Mouse (Mus musculus) kidney, embryonic 15.5 days (tissue): Measurements from ENCODE around the gene Mpc2. TPM values are rescaled to one million over a fixed set of nuclear protein-coding genes. Genes with fewer than 3 reads are reported as not detected.

ENCODE experiments used
- ATAC-seq: fragments of 200-750 bp; cut with Nextera tagmentation; replicated peaks from 2 replicates; pipeline ENCODE4 v1.8.0; 2017; ENCODE audit warnings: moderate TSS enrichment; ENCODE audit not compliant: low FRiP score
- H3K27ac ChIP-seq: fragments of 300-500 bp; sonication (generic); 2 replicates; pipeline ENCODE4 v1.5.1; 2015; ENCODE audit warnings: mild to moderate bottlenecking, inconsistent platforms
- H3K27me3 ChIP-seq: fragments of 300-500 bp; sonication (generic); 2 replicates; pipeline ENCODE4 v1.6.1; 2015; ENCODE audit warnings: inconsistent platforms
- H3K36me3 ChIP-seq: fragments of 300-500 bp; sonication (generic); 2 replicates; pipeline ENCODE4 v1.6.1; 2015; ENCODE audit warnings: inconsistent platforms
- H3K4me1 ChIP-seq: fragments of 300-500 bp; sonication (generic); 2 replicates; pipeline ENCODE4 v1.6.1; 2015; ENCODE audit warnings: inconsistent platforms
- H3K4me2 ChIP-seq: fragments of 300-500 bp; sonication (generic); 2 replicates; pipeline ENCODE4 v1.6.1; 2015; ENCODE audit warnings: moderate library complexity, mild to moderate bottlenecking, inconsistent platforms
- H3K4me3 ChIP-seq: fragments of 300-500 bp; sonication (generic); replicated peaks from 2 replicates; pipeline ENCODE4 v1.5.1; 2015; ENCODE audit warnings: mild to moderate bottlenecking, inconsistent platforms
- H3K9ac ChIP-seq: fragments of 300-500 bp; sonication (generic); 2 replicates; pipeline ENCODE4 v1.6.1; 2015; ENCODE audit warnings: mild to moderate bottlenecking, inconsistent platforms
- H3K9me3 ChIP-seq: fragments of 300-500 bp; sonication (generic); replicated peaks from 2 replicates; pipeline ENCODE4 v1.6.1; 2016; ENCODE audit warnings: inconsistent platforms
- WGBS: fragments of 180-500 bp; shearing (Covaris S2); methylation state at CpG from one replicate; pipeline ENCODE4 v1.1.7; 2015; ENCODE audit warnings: mixed read lengths; 5-methylcytosine and 5-hydroxymethylcytosine counted together
- polyA plus RNA-seq: library from polyadenylated mRNA; unstranded; fragments of >200 nt; fragmentation: Nextera tagmentation; extraction: Ambion mirVana; gene quantifications from 2 replicates; pipeline ENCODE4 v1.2.1, GENCODE M21; 2015

Gene Mpc2
- polyA plus RNA-seq, 1 experiment from 2014 or later: 258 TPM

DNA sequence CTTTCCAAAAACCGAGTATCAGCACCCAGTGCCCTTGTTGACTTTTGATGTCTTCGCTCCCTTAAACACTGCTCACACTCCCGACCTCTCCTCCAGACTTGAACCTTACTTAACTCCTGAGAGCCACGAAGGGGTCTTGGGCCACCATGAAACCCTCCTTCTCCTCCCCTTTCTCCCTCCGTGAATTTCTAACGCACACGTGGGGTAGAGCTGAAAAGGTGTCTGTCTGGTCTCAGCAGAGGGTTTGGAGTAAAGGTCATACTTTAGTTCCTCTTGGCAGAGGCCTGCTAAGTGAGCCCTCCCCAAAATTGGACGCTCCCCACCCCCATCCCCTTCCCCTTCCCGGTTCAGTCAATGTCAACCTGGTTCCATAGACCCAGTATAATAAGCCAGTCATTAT, 1.2 kb downstream of the Mpc2 start:
- Histone ChIP-seq H3K4me1 (0 out of 2 replicates have a peak, but pooled peaks cover 8% of the 10 kb centered on the region), H3K27me3 (no peaks in the 10 kb centered on the region), H3K9me3 (no peaks in the 10 kb centered on the region), H3K4me2 (peak overlapping the region; percentile 79), H3K9ac (peak overlapping the region; percentile 57), H3K4me3 (peak overlapping the region; percentile 87), H3K27ac (peak overlapping the region; percentile 86), H3K36me3 (no peaks in the 10 kb centered on the region)
- 2% methylated on average over 9 of the region's 9 CpGs for WGBS
- no peak for ATAC-seq

DNA sequence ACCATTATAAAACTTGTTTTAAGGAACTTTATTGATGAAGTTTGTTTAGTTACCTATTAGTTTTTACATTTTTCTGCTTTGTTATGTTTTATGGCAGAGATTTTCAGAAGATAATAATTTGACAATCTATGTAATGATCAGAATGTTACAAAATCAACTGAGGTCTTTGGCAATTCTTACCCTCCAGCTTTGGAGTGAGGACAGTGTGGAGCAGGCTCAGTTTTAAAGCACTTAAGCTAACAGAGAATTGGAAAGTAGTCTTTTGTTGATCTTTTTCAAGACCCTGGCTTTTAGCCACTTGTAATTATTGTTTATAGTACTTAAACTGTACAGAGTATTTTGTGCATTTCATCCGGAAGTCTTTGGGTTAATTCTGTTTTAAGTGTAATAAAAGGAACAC, 2.4 kb downstream of the Mpc2 start:
- Histone ChIP-seq H3K9ac (no peak overlapping the region), H3K4me3 (no peak overlapping the region; the same call in 1 of the 2 replicates), H3K27me3 (no peaks in the 10 kb centered on the region), H3K4me1 (0 out of 2 replicates have a peak, but pooled peaks cover 8% of the 10 kb centered on the region), H3K36me3 (no peaks in the 10 kb centered on the region), H3K4me2 (peak overlapping the region; percentile 10; the same call in 1 of the 2 replicates), H3K9me3 (no peaks in the 10 kb centered on the region), H3K27ac (no peak overlapping the region)
- 73% methylated on average over 1 of the region's 1 CpGs for WGBS
- no peak for ATAC-seq

DNA sequence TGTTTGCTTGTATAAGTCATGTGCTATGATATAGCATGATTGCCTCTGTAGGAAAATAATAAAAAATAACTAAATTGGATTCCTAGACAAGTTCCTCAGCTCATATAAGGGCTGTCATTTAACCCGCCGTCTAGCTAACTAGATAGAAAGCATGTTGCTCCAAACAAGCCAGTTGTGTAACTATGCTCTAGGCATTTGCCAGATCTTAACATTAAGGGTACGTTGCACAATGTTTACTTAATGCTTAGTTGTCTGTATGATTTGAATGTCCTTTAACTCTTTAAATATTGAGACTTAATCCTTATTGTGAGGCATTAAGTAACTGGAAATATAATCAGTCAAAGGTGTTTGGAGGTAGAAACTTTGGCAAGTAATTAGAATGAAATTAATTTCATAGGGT, 4.1 kb downstream of the Mpc2 start:
- Histone ChIP-seq H3K27me3 (no peaks in the 10 kb centered on the region), H3K9me3 (no peaks in the 10 kb centered on the region), H3K4me3 (no peak overlapping the region), H3K9ac (no peak overlapping the region), H3K4me2 (no peak overlapping the region), H3K4me1 (peaks cover 9% of the 10 kb centered on the region; the same call in 1 of the 2 replicates), H3K27ac (no peak overlapping the region), H3K36me3 (no peaks in the 10 kb centered on the region)
- WGBS: 83% methylated on average over 3 of the region's 3 CpGs
- ATAC-seq: no peak

DNA sequence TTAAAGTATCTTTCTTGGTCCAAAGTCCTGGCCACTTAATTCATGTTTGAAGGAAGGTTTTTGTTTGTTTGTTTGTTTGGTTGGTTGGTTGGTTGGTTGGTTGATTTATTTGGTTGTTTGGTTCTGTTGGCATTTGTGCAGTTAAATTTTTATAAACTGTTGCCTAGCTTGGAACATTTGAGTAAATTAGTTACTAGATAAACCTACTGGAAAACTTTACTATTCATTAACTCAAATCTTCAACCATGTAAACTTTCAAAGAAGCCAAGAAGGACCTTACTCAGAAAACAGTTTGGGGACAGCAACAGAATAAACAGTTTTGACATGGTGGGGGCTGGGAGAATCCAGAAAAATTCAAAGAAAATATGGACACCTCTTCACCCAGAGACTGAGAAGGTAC, 8.5 kb downstream of the Mpc2 start:
- no peaks in the 10 kb centered on the region for H3K36me3 ChIP-seq
- H3K4me3 ChIP-seq: no peak overlapping the region
- peak overlapping the region; percentile 25; the same call in 1 of the 2 replicates for H3K4me2 ChIP-seq
- H3K9ac ChIP-seq: no peak overlapping the region
- H3K9me3 ChIP-seq: no peaks in the 10 kb centered on the region
- no peak for ATAC-seq
- H3K27ac ChIP-seq: peak overlapping the region; percentile 59
- H3K4me1 ChIP-seq: peaks cover 7% of the 10 kb centered on the region
- no peaks in the 10 kb centered on the region for H3K27me3 ChIP-seq

DNA sequence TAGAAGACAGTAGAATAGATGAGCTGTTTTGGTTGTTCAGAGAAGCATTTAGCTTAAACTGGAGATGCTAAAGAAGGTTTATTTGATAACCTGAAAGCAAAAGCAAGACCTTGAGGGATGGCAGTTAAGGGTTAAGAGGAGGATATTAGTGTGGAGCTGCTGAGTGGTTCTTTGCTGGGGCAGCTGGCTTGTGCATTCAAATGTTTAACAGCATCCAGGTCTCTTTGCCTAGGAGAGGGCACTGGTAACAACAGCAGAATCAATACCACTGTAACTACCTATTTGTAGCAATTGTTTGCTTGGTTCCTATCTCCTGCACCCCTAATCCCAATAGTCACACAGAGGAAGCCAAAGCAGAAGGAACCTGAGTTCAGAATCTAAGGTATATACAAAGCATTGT, 9.3 kb downstream of the Mpc2 start:
- H3K4me1 ChIP-seq: peaks cover 7% of the 10 kb centered on the region
- no peak overlapping the region for H3K9ac ChIP-seq
- no peaks in the 10 kb centered on the region for H3K36me3 ChIP-seq
- H3K9me3 ChIP-seq: no peaks in the 10 kb centered on the region
- H3K4me2 ChIP-seq: peak overlapping the region; percentile 16; the same call in 1 of the 2 replicates
- peak overlapping the region; percentile 59 for H3K27ac ChIP-seq
- no peaks in the 10 kb centered on the region for H3K27me3 ChIP-seq
- no peak for ATAC-seq
- no peak overlapping the region for H3K4me3 ChIP-seq

DNA sequence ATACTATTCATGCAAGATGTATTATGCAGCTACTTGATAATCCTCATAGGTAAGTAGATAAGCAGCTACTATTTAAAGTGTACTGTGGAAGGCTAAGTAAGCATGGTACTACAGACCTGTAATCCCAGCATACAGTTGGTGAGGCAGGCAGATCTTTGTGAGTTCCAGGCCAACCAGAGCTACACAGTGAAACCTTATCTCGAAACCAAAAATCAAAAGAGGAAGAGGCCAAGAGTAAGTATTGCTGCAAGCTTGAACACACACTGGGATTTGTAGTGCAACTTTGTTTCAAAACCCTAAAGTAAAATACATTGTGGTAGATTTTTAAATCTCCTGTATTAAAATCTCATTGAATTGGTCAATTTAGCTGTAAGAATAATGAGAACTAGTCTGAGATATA, 11.1 kb downstream of the Mpc2 start:
- Histone ChIP-seq H3K9ac (no peak overlapping the region), H3K4me2 (no peak overlapping the region), H3K4me1 (peaks cover 7% of the 10 kb centered on the region), H3K27ac (no peak overlapping the region), H3K36me3 (no peaks in the 10 kb centered on the region), H3K27me3 (no peaks in the 10 kb centered on the region), H3K4me3 (no peak overlapping the region), H3K9me3 (no peaks in the 10 kb centered on the region)
- WGBS: 82% methylated on average over 1 of the region's 1 CpGs
- no peak for ATAC-seq

DNA sequence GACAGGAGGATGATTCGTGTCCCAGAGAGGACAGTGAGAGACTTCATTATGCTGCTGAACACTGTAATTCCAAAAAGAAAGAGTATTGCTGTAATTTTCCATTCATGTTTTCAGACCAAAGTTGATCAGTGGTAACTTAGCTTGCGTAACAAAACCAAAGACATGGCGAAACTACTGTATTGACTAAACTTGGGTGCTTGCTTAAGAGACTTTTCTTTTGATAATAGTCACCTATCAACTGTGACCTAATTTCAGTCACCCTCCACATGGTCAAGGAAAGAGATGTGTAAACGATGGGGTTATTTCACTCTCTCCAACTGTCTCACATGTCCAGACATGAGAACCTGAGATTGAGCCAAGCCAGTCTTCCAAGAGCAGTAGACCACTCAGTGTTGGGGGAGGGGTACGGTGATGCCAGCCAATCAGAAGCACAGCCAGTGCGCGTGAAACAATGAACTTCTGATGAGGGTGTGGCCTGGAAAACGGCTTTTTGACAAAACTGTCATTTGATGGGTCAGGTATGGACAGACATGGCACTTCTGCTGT, 24.3 kb downstream of the Mpc2 start, which contains the start of gene Adcy10:
Gene Adcy10 (plus strand): TSS at position 496 of the 546 bp plus-strand sequence.
- H3K27me3 ChIP-seq: no peaks in the 10 kb centered on the region
- 93% methylated on average over 8 of the region's 8 CpGs for WGBS

DNA sequence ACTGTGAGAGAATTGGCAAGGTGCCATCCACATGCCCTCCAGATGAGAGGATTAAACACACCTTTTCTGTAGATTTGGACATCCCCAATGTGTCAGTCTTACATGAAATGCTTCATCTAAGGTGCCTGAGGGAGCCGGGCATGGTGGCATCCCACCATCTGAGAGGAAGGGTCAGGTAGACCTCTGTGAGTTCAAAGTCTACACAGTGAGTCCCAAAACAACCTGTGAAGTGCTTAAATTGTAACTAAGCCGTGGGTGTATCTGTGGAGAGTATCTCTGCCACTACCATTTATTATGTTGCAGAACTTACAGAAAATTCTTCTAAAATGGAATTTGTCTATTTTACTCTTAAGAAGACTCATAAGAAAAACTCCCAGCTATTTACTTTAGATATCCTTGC, 25.7 kb downstream of the Mpc2 start:
- peaks cover 18% of the 10 kb centered on the region for H3K36me3 ChIP-seq
- ATAC-seq: no peak
- H3K27me3 ChIP-seq: no peaks in the 10 kb centered on the region
- no peak overlapping the region for H3K27ac ChIP-seq
- no peak overlapping the region for H3K4me2 ChIP-seq
- no peak overlapping the region for H3K4me3 ChIP-seq
- H3K9ac ChIP-seq: no peak overlapping the region
- 85% methylated on average over 2 of the region's 2 CpGs for WGBS
- no peaks in the 10 kb centered on the region for H3K9me3 ChIP-seq
- no peaks in the 10 kb centered on the region for H3K4me1 ChIP-seq

More for the DNA sequence above, 24.3 kb downstream of the Mpc2 start, which contains the start of gene Adcy10:
- Histone ChIP-seq H3K9me3 (no peaks in the 10 kb centered on the region), H3K4me2 (no peak within 1 kb of the TSS), H3K27ac (no peak within 1 kb of the TSS), H3K9ac (no peak within 1 kb of the TSS), H3K4me3 (no peak within 1 kb of the TSS), H3K36me3 (peaks cover 32% of the 10 kb centered on the region), H3K4me1 (no peaks in the 10 kb centered on the region)
- ATAC-seq: 0 out of 2 replicates have a peak, but pooled peaks have one; percentile 12

DNA sequence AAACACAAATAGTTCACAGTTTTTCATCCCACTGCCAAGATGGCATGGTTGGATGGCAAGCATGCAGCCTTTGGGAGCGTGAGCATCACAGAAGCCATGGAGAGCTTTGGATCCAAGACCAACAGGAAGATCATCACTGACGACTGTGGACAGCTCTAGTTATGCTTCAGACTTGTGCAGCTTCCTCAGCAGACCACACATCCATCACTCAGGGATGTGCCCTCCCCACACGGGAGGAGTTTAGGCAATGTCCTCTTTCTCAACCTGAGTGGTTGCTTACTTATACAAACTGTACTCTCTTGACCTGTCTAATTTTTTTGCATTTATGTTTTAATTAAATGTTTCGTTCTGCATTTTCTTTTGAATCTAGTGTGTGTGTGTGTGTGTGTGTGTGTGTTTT, 28.8 kb downstream of the Mpc2 start:
- WGBS: 81% methylated on average over 4 of the region's 4 CpGs
- no peak overlapping the region for H3K4me3 ChIP-seq
- no peak for ATAC-seq
- H3K27ac ChIP-seq: no peak overlapping the region
- no peaks in the 10 kb centered on the region for H3K27me3 ChIP-seq
- no peaks in the 10 kb centered on the region for H3K9me3 ChIP-seq
- no peak overlapping the region for H3K9ac ChIP-seq
- no peaks in the 10 kb centered on the region for H3K36me3 ChIP-seq
- H3K4me1 ChIP-seq: no peaks in the 10 kb centered on the region
- H3K4me2 ChIP-seq: no peak overlapping the region

DNA sequence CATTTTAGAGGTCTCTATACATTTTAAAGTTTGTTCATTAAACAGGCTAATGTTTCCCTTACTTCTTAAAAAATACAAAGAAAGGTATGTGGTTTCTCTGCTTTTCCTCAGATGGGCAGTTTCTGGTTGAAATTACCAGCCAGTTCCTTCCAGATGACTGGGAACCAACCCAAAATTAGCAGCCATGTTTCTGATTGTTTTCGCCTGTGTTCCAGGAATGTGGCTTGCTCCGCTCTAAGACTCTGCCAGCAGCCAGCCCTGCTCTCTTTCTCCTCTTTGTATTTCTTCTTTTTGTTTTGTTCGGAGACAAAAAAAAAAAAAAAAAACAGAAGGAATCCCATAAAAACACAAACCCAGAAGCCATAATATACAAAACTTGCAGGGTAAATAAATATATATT, 38.4 kb downstream of the Mpc2 start:
- no peaks in the 10 kb centered on the region for H3K27me3 ChIP-seq
- no peaks in the 10 kb centered on the region for H3K9me3 ChIP-seq
- no peak overlapping the region for H3K9ac ChIP-seq
- no peak overlapping the region for H3K27ac ChIP-seq
- H3K4me3 ChIP-seq: no peak overlapping the region
- no peaks in the 10 kb centered on the region for H3K36me3 ChIP-seq
- H3K4me2 ChIP-seq: no peak overlapping the region
- 74% methylated on average over 3 of the region's 3 CpGs for WGBS
- H3K4me1 ChIP-seq: peaks cover 9% of the 10 kb centered on the region
- no peak for ATAC-seq

DNA sequence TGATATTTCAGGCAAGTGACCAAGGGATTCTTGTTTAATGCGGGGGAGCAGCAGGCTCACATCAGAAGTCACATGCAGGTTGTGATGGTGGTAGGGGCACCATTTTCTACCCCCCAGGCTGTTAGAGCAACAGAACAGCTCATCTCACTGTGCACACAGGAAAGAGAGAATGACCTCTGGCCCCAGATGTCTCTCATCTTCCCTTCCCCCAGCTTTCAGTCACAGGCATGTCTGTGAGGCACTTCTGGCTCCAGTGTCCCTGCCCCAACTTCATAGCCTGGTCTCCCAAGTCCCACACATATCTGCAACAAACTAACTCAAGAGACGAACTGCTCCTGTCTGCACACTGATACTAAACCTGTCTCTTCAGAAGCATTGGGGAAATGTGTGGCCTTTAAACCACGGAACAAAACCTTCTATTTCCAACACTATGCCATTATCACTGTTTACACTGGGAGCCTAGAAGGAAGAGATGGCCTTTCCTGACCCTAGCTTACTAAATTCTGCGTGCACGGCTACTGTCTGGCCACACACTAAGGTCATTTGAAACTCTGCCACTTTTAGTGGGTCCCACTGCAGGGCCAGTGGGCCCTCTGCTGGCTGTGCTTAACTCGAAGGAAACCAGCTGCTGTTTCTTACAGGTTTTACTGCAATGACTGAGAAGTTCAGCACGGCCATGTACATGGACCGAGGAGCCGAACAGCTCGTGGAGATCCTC, 43.0 kb downstream of the Mpc2 start:
- peaks cover 11% of the 10 kb centered on the region for H3K4me1 ChIP-seq
- no peak overlapping the region for H3K4me3 ChIP-seq
- H3K4me2 ChIP-seq: no peak overlapping the region
- peak overlapping the region; percentile 62; the same call in 1 of the 2 replicates for H3K27ac ChIP-seq
- H3K27me3 ChIP-seq: no peaks in the 10 kb centered on the region
- no peak overlapping the region for H3K9ac ChIP-seq
- 15% methylated on average over 10 of the region's 10 CpGs for WGBS
- ATAC-seq: peak; percentile 85
- H3K9me3 ChIP-seq: no peaks in the 10 kb centered on the region
- no peaks in the 10 kb centered on the region for H3K36me3 ChIP-seq

DNA sequence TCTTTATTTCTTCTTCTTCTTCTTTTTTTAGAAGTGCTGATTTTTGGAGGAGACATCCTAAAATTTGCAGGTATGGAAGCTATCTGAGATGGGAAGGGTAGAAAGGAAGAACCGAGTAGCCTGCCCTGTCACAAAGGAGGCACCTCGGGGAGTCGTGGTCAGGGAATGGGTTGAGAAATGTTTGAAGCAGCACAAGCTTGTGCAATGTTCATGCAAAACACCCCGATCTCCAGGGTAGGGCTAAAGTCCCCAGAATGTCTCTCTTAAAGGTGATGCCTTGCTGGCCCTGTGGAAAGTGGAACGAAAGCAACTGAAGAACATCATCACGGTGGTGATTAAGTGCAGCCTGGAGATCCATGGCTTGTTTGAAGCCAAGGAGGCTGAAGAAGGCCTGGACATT, 45.9 kb downstream of the Mpc2 start:
- peaks cover 11% of the 10 kb centered on the region for H3K4me1 ChIP-seq
- H3K4me2 ChIP-seq: no peak overlapping the region
- ATAC-seq: no peak
- H3K27ac ChIP-seq: no peak overlapping the region
- no peak overlapping the region for H3K9ac ChIP-seq
- no peak overlapping the region for H3K4me3 ChIP-seq
- 83% methylated on average over 6 of the region's 6 CpGs for WGBS
- H3K27me3 ChIP-seq: no peaks in the 10 kb centered on the region
- H3K9me3 ChIP-seq: no peaks in the 10 kb centered on the region
- no peaks in the 10 kb centered on the region for H3K36me3 ChIP-seq
